Mouse (Mus musculus) embryonic fibroblast, embryonic 13.5 days (primary cell): ENCODE measurements at regions not wholly inside any gene's neighbourhood (a gene's known extent, or its start where the extent isn't known, plus 50 kb on each side); places are given as distances from the start of the nearest gene placed in this dataset.

Experiments used
- CTCF ChIP-seq: IDR thresholded peaks from 2 replicates; pipeline ENCODE4 v1.5.1; 2011; ENCODE audit warnings: mild to moderate bottlenecking, control low read depth, low read length, moderate library complexity, borderline replicate concordance; ENCODE audit not compliant: insufficient read depth
- POLR2A ChIP-seq: IDR thresholded peaks from 2 replicates; pipeline ENCODE4 v1.6.1; 2011; ENCODE audit warnings: low read depth, mild to moderate bottlenecking, control low read depth, low read length, moderate library complexity

DNA sequence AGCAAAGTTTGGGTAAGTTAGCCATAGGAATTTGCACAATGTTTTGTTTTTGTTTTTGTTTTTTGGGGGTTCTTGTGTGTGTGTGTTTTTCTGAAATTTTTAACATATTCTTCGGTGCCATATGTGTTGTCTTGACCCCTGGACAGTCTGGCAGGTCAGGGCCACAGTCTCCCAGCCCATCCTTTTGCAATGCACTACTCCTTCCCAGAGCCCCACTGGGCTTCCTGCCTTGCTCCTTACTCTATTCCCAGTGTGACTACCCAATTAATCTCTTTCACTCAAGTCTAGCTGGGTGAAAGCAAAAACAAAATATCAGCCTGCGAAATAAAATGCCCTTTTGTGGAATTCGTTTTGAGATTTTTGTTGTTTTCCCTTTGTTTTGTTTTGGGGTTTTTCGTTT, 154.6 kb upstream of the Nabp1 start:
- TF ChIP-seq POLR2A (no peak), CTCF (no peak)
